Mouse (Mus musculus): ENCODE measurements at regions not wholly inside any gene's neighbourhood (a gene's known extent, or its start where the extent isn't known, plus 50 kb on each side); places are given as distances from the start of the nearest gene placed in this dataset.
"Not testable (repeated sequence)": the region's sequence is repeated elsewhere in the genome, so short reads cannot be mapped to it uniquely, and the experiment has no call there.

GRCm38 (mm10) chr17:3035099-3035498 lies 79.7 kb upstream of the Scaf8 start:
- Histone ChIP-seq H3K36me3 (no peaks in the 10 kb centered on the region), H3K9me3 (replicated peaks) (peaks cover 66% of the 10 kb centered on the region)

GRCm38 (mm10) chr17:3037145-3037870 lies 77.5 kb upstream of the Scaf8 start:
- no peak for ATAC-seq (ENCODE audit: insufficient number of reproducible peaks, low FRiP score)
- H3K36me3 ChIP-seq: no peaks in the 10 kb centered on the region
- H3K9ac ChIP-seq: no peak overlapping the region
- peaks cover 45% of the 10 kb centered on the region for H3K9me3 ChIP-seq (replicated peaks)
- 31% methylated on average over 3 of the region's 3 CpGs for WGBS
- H3K27me3 ChIP-seq (replicated peaks): no peaks in the 10 kb centered on the region
- H3K4me2 ChIP-seq: no peak overlapping the region
- no peaks in the 10 kb centered on the region for H3K4me1 ChIP-seq (replicated peaks)
- H3K27ac ChIP-seq (ENCODE audit: poor library complexity, severe bottlenecking): no peak overlapping the region
- no peak overlapping the region for H3K4me3 ChIP-seq

More at GRCm38 (mm10) chr17:3035099-3035498, 79.7 kb upstream of the Scaf8 start:
- Histone ChIP-seq H3K4me2 (no peak overlapping the region), H3K9ac (no peak overlapping the region), H3K27ac (ENCODE audit: poor library complexity, severe bottlenecking) (no peak overlapping the region), H3K4me1 (replicated peaks) (no peaks in the 10 kb centered on the region), H3K27me3 (replicated peaks) (no peaks in the 10 kb centered on the region), H3K4me3 (no peak overlapping the region)
- ATAC-seq (ENCODE audit: insufficient number of reproducible peaks, low FRiP score): no peak
- 62% methylated on average over 2 of the region's 2 CpGs for WGBS

GRCm38 (mm10) chr17:3038067-3038466 lies 76.7 kb upstream of the Scaf8 start:
- no peak for ATAC-seq (ENCODE audit: insufficient number of reproducible peaks, low FRiP score)
- no peak overlapping the region for H3K27ac ChIP-seq (ENCODE audit: poor library complexity, severe bottlenecking)
- no peak overlapping the region for H3K9ac ChIP-seq
- no peak overlapping the region for H3K4me3 ChIP-seq
- H3K36me3 ChIP-seq: no peaks in the 10 kb centered on the region
- no peaks in the 10 kb centered on the region for H3K4me1 ChIP-seq (replicated peaks)
- H3K27me3 ChIP-seq (replicated peaks): no peaks in the 10 kb centered on the region
- H3K4me2 ChIP-seq: no peak overlapping the region
- peaks cover 37% of the 10 kb centered on the region for H3K9me3 ChIP-seq (replicated peaks)
- 83% methylated on average over 1 of the region's 1 CpGs for WGBS

- not testable (repeated sequence) for H3K36me3 ChIP-seq; H3K9me3 ChIP-seq (replicated peaks); H3K9ac ChIP-seq; H3K4me2 ChIP-seq; H3K4me1 ChIP-seq (replicated peaks); H3K27me3 ChIP-seq (replicated peaks); H3K4me3 ChIP-seq; ATAC-seq (ENCODE audit: insufficient number of reproducible peaks, low FRiP score); H3K27ac ChIP-seq (ENCODE audit: poor library complexity, severe bottlenecking)
- WGBS: 81% methylated on average over 20 of the region's 20 CpGs
Observed at GRCm38 (mm10) chr17:3044520-3044919, 70.3 kb upstream of the Scaf8 start.

GRCm38 (mm10) chr17:3053859-3054258 lies 60.9 kb upstream of the Scaf8 start:
- not testable (repeated sequence) for H3K4me3 ChIP-seq; H3K4me1 ChIP-seq (replicated peaks); H3K9me3 ChIP-seq (replicated peaks); H3K9ac ChIP-seq; H3K27me3 ChIP-seq (replicated peaks); H3K4me2 ChIP-seq; H3K27ac ChIP-seq (ENCODE audit: poor library complexity, severe bottlenecking); H3K36me3 ChIP-seq; ATAC-seq (ENCODE audit: insufficient number of reproducible peaks, low FRiP score)
- WGBS: 72% methylated on average over 4 of the region's 4 CpGs

GRCm38 (mm10) chr17:3054848-3055247 lies 59.9 kb upstream of the Scaf8 start:
- not testable (repeated sequence) for H3K4me2 ChIP-seq; ATAC-seq (ENCODE audit: insufficient number of reproducible peaks, low FRiP score); H3K36me3 ChIP-seq; H3K9ac ChIP-seq; H3K9me3 ChIP-seq (replicated peaks); H3K4me3 ChIP-seq; H3K4me1 ChIP-seq (replicated peaks); H3K27me3 ChIP-seq (replicated peaks); H3K27ac ChIP-seq (ENCODE audit: poor library complexity, severe bottlenecking)
- WGBS: 39% methylated on average over 8 of the region's 8 CpGs

- not testable (repeated sequence) for H3K9me3 ChIP-seq (replicated peaks); ATAC-seq (ENCODE audit: insufficient number of reproducible peaks, low FRiP score); H3K27ac ChIP-seq (ENCODE audit: poor library complexity, severe bottlenecking); H3K27me3 ChIP-seq (replicated peaks); H3K36me3 ChIP-seq; H3K4me1 ChIP-seq (replicated peaks); H3K4me2 ChIP-seq; H3K4me3 ChIP-seq; H3K9ac ChIP-seq
- 72% methylated on average over 3 of the region's 3 CpGs for WGBS
Observed at GRCm38 (mm10) chr17:3055376-3055775, 59.4 kb upstream of the Scaf8 start.

- not testable (repeated sequence) for H3K36me3 ChIP-seq; H3K4me2 ChIP-seq; ATAC-seq (ENCODE audit: insufficient number of reproducible peaks, low FRiP score); H3K9ac ChIP-seq; H3K4me1 ChIP-seq (replicated peaks); H3K27me3 ChIP-seq (replicated peaks); H3K4me3 ChIP-seq; H3K27ac ChIP-seq (ENCODE audit: poor library complexity, severe bottlenecking); H3K9me3 ChIP-seq (replicated peaks)
- WGBS: 71% methylated on average over 1 of the region's 1 CpGs
Observed at GRCm38 (mm10) chr17:3063401-3063800, 51.4 kb upstream of the Scaf8 start.
